Comparison of ENCODE assay signal across 12 mouse cellular contexts in the genomic region with DNA sequence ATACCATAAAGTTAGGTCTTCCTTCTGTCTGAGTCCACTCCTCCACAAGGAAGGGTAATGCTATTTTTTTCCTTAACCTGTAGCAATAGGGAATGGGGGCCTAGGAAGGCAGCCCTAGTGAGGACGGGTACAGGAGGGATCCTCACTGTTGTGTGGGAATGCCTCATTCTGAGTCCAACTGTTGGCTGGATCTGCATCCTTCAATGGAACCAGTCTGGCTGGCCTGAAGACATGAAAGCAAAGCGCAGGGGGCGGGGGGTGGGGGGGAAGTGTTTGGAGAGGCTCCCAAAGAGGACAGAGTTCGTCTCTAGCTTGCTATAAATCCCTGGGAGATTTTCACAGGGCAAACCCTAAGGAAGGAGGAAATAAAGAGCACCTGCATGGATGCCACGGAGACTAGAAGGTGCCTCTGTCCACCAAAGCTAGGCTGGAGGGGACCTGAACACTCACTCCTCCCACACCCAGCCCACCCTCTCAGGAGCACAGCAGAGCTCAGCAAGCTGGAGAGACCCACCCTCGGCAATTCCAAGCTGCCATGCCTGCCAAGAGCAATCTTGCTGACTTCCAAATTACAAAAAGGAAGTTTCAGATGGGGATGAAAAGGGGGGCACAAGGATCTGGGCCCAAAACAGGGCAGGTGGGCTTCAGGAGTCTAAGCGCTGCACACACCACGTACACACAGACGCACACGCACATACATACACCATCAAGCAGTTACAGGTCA. TPM values are rescaled to one million over a fixed set of nuclear protein-coding genes. Genes with fewer than 3 reads are reported as not detected.
DNase-seq lines count a peak whose midpoint lies in the region; ATAC-seq and TF ChIP-seq lines count a peak whose summit lies in the region.
"Had no signal": no experiment of that assay in that cellular context is flagged by ENCODE, and none has a peak within 500 bp of the region (broad histone marks: within the 10 kb centered on the region; RNA-seq: fewer than 3 reads in every experiment).

No protein-coding gene starts in this region.

- ATAC-seq in megakaryocyte, adult 5-6 weeks (ENCODE audit: poor library complexity, severe bottlenecking): no peak
- no peak for ATAC-seq in hindbrain, embryonic 16.5 days
- no peak for ATAC-seq in stomach, embryonic 14.5 days (ENCODE audit: insufficient number of reproducible peaks, insufficient read depth, low FRiP score, low read depth)
- no peak for ATAC-seq in erythroid progenitor cell, adult 5-6 weeks (replicated peaks; ENCODE audit: low FRiP score, poor library complexity, severe bottlenecking)

- no peak for DNase-seq in gastrocnemius, adult 2 months
- DNase-seq in gastrocnemius, postnatal 4 days (ENCODE audit: low spot score in 2 of 2): no peak
- no peak for DNase-seq in thymus, postnatal 36 days
- DNase-seq: adrenal gland, postnatal 36 days; right cerebral cortex, postnatal 14 days; thymus, adult 2 months had no signal

- peaks cover 50% of the 10 kb centered on the region for H3K27me3 ChIP-seq in megakaryocyte, embryonic 14.5 days (replicated peaks)
- H3K27me3 ChIP-seq in hindbrain, embryonic 16.5 days (replicated peaks; ENCODE audit: control insufficient read depth, insufficient read depth, low read length): no peaks in the 10 kb centered on the region; the same call in 1 of the 2 replicates
- no peaks in the 10 kb centered on the region for H3K27me3 ChIP-seq in stomach, embryonic 14.5 days (ENCODE audit: control insufficient read depth, insufficient read depth, low read length)

- 71% methylated on average over 10 of the region's 10 CpGs for WGBS in hindbrain, embryonic 16.5 days
- WGBS in stomach, embryonic 14.5 days: 71% methylated on average over 10 of the region's 10 CpGs

- H3K4me3 ChIP-seq in gastrocnemius, adult 2 months: peak overlapping the region; percentile 97
- peak overlapping the region; percentile 51 for H3K4me3 ChIP-seq in megakaryocyte, embryonic 14.5 days (replicated peaks)
- peak overlapping the region; percentile 85 for H3K4me3 ChIP-seq in hindbrain, embryonic 16.5 days (ENCODE audit: low read length)
- no peak overlapping the region for H3K4me3 ChIP-seq in stomach, embryonic 14.5 days (ENCODE audit: low read depth, low read length)
- H3K4me3 ChIP-seq: limb, embryonic 12.5 days had no signal

- peaks cover 10% of the 10 kb centered on the region for H3K4me1 ChIP-seq in megakaryocyte, embryonic 14.5 days
- H3K4me1 ChIP-seq in hindbrain, embryonic 16.5 days (ENCODE audit: control insufficient read depth, insufficient read depth, low read depth, low read length): peaks cover 25% of the 10 kb centered on the region
- peaks cover 16% of the 10 kb centered on the region; the same call in 1 of the 2 replicates for H3K4me1 ChIP-seq in stomach, embryonic 14.5 days (ENCODE audit: control insufficient read depth, insufficient read depth, low read length)

- H3K36me3 ChIP-seq in megakaryocyte, embryonic 14.5 days (replicated peaks; ENCODE audit: low read length): no peaks in the 10 kb centered on the region
- no peaks in the 10 kb centered on the region for H3K36me3 ChIP-seq in hindbrain, embryonic 16.5 days (ENCODE audit: control insufficient read depth, insufficient read depth, low read length)
- no peaks in the 10 kb centered on the region for H3K36me3 ChIP-seq in stomach, embryonic 14.5 days (ENCODE audit: control insufficient read depth, insufficient read depth, low read length)
- H3K36me3 ChIP-seq: limb, embryonic 12.5 days had no signal

- H3K27ac ChIP-seq in gastrocnemius, adult 2 months: peak overlapping the region; percentile 89; the same call in 1 of the 2 replicates
- H3K27ac ChIP-seq in hindbrain, embryonic 16.5 days (ENCODE audit: low read depth, low read length): 0 out of 2 replicates have a peak overlapping the region, but pooled peaks have one; percentile 30
- no peak overlapping the region for H3K27ac ChIP-seq in stomach, embryonic 14.5 days (ENCODE audit: low read length)
- H3K27ac ChIP-seq: limb, embryonic 12.5 days had no signal

- H3K4me2 ChIP-seq in hindbrain, embryonic 16.5 days (ENCODE audit: low read length): peak overlapping the region; percentile 94
- H3K4me2 ChIP-seq in stomach, embryonic 14.5 days (replicated peaks; ENCODE audit: low read depth, low read length): peak overlapping the region; percentile 25

- intact Hi-C loops in gastrocnemius, adult 2 months (cut with DNase I): loop anchor here (2.0 to 5.0 kb wide), 4 partner anchors 34 to 124 kb away; no protein-coding TSS in a partner anchor

- H3K9me3 ChIP-seq in megakaryocyte, embryonic 14.5 days: no peaks in the 10 kb centered on the region
- no peaks in the 10 kb centered on the region for H3K9me3 ChIP-seq in hindbrain, embryonic 16.5 days (ENCODE audit: control insufficient read depth, low read length)
- H3K9me3 ChIP-seq in stomach, embryonic 14.5 days (ENCODE audit: control insufficient read depth, low read depth, low read length): no peaks in the 10 kb centered on the region
- H3K9me3 ChIP-seq: limb, embryonic 12.5 days had no signal

- peak overlapping the region; percentile 38; the same call in 1 of the 2 replicates for H3K9ac ChIP-seq in hindbrain, embryonic 16.5 days (ENCODE audit: low read depth, low read length)
- no peak overlapping the region for H3K9ac ChIP-seq in stomach, embryonic 14.5 days (replicated peaks; ENCODE audit: low read depth, low read length)
- H3K9ac ChIP-seq: limb, embryonic 12.5 days had no signal

- no peak for TF ChIP-seq CTCF in gastrocnemius, adult 2 months (IDR thresholded peaks at IDR 0.05)

RNA-seq across cellular contexts. Expression of a gene that starts 2.3 kb away (rescaled TPM):
- total RNA-seq in gastrocnemius, adult 2 months (2021): 10 to 100 TPM; 38.7 to 43.4 TPM
- 10 to 100 TPM in 1 of 2 experiments, 1 to 10 TPM in 1; 9.6 to 12.9 TPM for total RNA-seq in gastrocnemius, postnatal 4 days (2021)
- 0.28 TPM in 1 of 2 replicates, not detected in the other for polyA plus RNA-seq in megakaryocyte, embryonic 14.5 days (2012; ENCODE audit: insufficient read depth, low replicate concordance)
- 108 and 111 TPM in 2 replicates for total RNA-seq in megakaryocyte, adult 5-6 weeks (2015)
- 123 and 172 TPM in 2 replicates for total RNA-seq in megakaryocyte, adult 5-6 weeks (2017)
- 11.0 and 11.4 TPM in 2 replicates for polyA plus RNA-seq in hindbrain, embryonic 16.5 days (2015; fragmentation: Nextera tagmentation; extraction: Ambion mirVana)
- 15.5 and 16.7 TPM in 2 replicates for polyA plus RNA-seq in stomach, embryonic 14.5 days (2014; fragmentation: Nextera tagmentation; extraction: Ambion mirVana)
- total RNA-seq in erythroid progenitor cell, adult 5-6 weeks (2015; ENCODE audit: low replicate concordance): 18.7 and 21.0 TPM in 2 replicates
- total RNA-seq in erythroid progenitor cell, adult 5-6 weeks (2017; ENCODE audit: low replicate concordance): 6.1 and 13.7 TPM in 2 replicates
